Mouse (Mus musculus) 416B (cell line): ENCODE results near the gene Map3k20.

Experiments used
- DNase-seq: peaks from one replicate; pipeline ENCODE4 v3.0.0; 2011; ENCODE audit warnings: low read depth

Map3k20 gene

GRCm38 (mm10) chr2:72321591-72321990 lies 36.2 kb downstream of the Map3k20 start:
- no peak for DNase-seq

- peak; percentile 89 for DNase-seq
Observed at GRCm38 (mm10) chr2:72322681-72323353, 37.4 kb downstream of the Map3k20 start.

GRCm38 (mm10) chr2:72324436-72324835 lies 39.0 kb downstream of the Map3k20 start:
- no peak for DNase-seq

GRCm38 (mm10) chr2:72326491-72326890 lies 41.1 kb downstream of the Map3k20 start:
- DNase-seq, result no peak

GRCm38 (mm10) chr2:72328435-72328834 lies 43.0 kb downstream of the Map3k20 start:
- DNase-seq, result peak; percentile 68

- peak; percentile 77 for DNase-seq
Observed at GRCm38 (mm10) chr2:72330955-72331481, 45.6 kb downstream of the Map3k20 start.

- no peak for DNase-seq
Observed at GRCm38 (mm10) chr2:72332067-72332466, 46.6 kb downstream of the Map3k20 start.

- DNase-seq, result peak; percentile 54
Observed at GRCm38 (mm10) chr2:72333210-72333609, 47.8 kb downstream of the Map3k20 start.

GRCm38 (mm10) chr2:72336840-72337239 lies 51.4 kb downstream of the Map3k20 start:
- no peak for DNase-seq

GRCm38 (mm10) chr2:72345281-72345680 lies 59.8 kb downstream of the Map3k20 start:
- DNase-seq, result no peak

GRCm38 (mm10) chr2:72351329-72351728 lies 65.9 kb downstream of the Map3k20 start:
- DNase-seq, result peak; percentile 67

- DNase-seq, result no peak
Observed at GRCm38 (mm10) chr2:72351776-72352175, 66.3 kb downstream of the Map3k20 start.

- no peak for DNase-seq
Observed at GRCm38 (mm10) chr2:72352756-72353155, 67.3 kb downstream of the Map3k20 start.

- DNase-seq, result no peak
Observed at GRCm38 (mm10) chr2:72356471-72356870, 71.0 kb downstream of the Map3k20 start.

GRCm38 (mm10) chr2:72361572-72361971 lies 76.1 kb downstream of the Map3k20 start:
- no peak for DNase-seq

GRCm38 (mm10) chr2:72363449-72363848 lies 78.0 kb downstream of the Map3k20 start:
- no peak for DNase-seq

- DNase-seq, result no peak
Observed at GRCm38 (mm10) chr2:72365930-72366329, 80.5 kb downstream of the Map3k20 start.

- peak; percentile 89 for DNase-seq
Observed at GRCm38 (mm10) chr2:72366503-72366902, 81.1 kb downstream of the Map3k20 start.

GRCm38 (mm10) chr2:72367850-72368249 lies 82.4 kb downstream of the Map3k20 start:
- DNase-seq, result no peak

- DNase-seq, result peak; percentile 81
Observed at GRCm38 (mm10) chr2:72369140-72369600, 83.7 kb downstream of the Map3k20 start.

GRCm38 (mm10) chr2:72372136-72372535 lies 86.7 kb downstream of the Map3k20 start:
- DNase-seq, result no peak

GRCm38 (mm10) chr2:72374076-72374475 lies 88.6 kb downstream of the Map3k20 start:
- DNase-seq, result no peak

- no peak for DNase-seq
Observed at GRCm38 (mm10) chr2:72375877-72376276, 90.4 kb downstream of the Map3k20 start.

- DNase-seq, result no peak
Observed at GRCm38 (mm10) chr2:72376946-72377345, 91.5 kb downstream of the Map3k20 start.
